Mouse (Mus musculus): ENCODE measurements at regions not wholly inside any gene's neighbourhood (a gene's known extent, or its start where the extent isn't known, plus 50 kb on each side); places are given as distances from the start of the nearest gene placed in this dataset.
A peak's percentile ranks its signal among the peaks of the same experiment; 100 is the strongest.
"Not testable (repeated sequence)": the region's sequence is repeated elsewhere in the genome, so short reads cannot be mapped to it uniquely, and the experiment has no call there.

DNA sequence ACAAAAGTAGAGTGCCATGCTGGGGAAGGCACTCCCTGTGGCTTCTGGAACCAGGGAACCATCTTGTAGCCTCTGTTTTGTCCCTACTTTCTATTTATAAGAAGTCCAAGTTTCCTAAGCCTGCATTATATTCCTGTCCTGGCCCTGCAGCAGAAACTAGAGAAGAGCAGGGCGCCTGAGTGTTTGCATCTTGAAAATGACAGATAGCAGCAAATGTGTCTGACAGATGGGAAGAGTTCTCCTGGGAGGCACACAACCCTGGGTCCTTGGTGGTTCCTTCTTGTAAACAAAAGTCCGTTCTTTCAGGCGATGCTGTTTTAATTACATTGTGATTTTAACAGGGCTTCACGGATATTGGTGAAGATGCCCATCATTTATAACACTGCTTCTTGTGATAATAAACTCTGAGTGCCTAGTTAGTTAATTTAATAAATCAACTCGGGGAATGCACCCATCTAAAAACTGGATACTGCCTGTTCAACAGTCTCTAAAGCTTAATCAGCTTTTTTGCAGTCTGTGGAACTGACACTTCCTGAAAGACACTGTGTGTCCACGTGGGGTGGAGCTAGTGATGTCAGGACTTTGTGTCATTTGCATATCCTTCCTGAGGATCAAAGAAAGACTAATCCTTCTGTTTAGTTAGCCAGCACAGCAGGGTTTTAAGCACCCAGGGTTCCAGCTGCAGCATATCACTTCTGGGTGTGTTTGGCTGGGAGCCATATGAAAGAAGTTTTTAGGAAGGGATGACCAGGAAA, 188.3 kb upstream of the Ccdc54 start:
- DNase-seq (ENCODE audit: low spot score in 2 of 2): no peak

DNA sequence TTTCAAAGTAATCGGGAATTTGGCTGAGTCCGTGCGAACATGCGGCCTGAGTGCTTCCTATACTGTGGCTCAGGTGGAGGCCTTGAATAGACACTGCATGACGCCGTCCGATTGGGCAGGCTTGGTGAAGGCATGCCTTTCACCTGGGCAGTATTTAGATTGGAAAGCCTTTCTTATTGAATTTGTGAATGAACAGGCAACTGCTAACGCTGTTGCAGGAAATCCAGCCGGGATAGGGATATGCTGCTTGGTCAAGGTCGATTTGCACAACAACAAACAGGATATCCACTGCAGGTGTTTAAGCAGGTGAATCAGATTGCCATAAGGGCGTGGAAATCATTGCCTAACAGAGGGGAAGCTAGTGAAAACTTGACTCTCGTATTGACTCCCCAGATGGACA, 183.7 kb upstream of the Ccdc54 start:
- DNase-seq (ENCODE audit: low spot score in 2 of 2): not testable (repeated sequence)

DNA sequence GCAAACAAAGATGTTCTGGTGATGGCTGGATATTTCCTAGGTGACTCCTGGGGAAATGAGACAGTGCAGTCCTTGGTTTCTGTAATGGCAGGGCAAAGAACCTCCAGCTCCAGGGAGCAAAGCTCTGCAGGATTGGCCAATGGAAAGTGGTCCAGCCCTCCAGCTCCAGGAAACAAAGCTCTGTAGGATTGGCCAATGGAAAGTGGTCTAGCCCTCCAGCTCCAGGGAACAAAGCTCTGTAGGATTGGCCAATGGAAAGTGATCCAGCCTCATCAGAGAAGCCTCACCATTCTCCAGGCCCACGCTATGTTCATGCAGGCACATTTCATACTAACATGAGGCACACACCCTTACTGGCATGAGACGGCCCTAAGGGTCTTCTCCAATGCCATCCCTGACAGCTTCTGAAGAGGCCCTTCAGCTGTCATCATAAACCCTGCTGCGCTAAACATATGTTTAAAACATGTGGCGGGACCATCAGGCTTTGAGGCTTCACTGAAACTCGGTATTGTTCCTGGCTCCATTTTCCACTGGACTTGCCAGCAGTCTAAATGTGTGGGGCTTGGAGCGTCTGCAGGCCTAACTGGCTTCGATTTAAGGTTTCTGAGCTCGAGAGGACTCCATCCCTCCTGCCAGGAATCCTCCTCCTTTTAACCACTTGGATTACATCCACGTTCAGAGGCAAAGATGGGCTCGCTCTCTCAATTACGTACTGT, 175.3 kb upstream of the Ccdc54 start:
- DNase-seq (ENCODE audit: low spot score in 2 of 2): no peak

DNA sequence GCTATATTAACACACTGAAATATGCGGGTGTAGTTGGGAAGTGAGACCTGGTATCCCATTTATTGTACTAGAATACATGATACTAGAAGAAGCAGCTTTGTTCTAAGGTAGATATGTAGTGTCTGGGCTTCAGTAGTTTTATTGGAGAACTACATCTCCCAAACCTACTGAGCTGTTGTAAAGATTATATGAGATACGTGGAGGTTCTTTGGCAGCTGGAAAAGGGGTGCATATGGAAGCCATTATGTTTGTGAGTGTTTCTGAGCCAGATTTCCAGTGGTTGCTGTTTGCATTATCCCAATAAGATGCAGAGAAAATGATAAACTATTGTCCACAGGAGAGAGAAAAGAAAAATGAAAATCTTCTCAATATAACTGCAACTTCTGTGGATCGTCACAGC, 171.1 kb upstream of the Ccdc54 start:
- DNase-seq (ENCODE audit: low spot score in 2 of 2): no peak

DNA sequence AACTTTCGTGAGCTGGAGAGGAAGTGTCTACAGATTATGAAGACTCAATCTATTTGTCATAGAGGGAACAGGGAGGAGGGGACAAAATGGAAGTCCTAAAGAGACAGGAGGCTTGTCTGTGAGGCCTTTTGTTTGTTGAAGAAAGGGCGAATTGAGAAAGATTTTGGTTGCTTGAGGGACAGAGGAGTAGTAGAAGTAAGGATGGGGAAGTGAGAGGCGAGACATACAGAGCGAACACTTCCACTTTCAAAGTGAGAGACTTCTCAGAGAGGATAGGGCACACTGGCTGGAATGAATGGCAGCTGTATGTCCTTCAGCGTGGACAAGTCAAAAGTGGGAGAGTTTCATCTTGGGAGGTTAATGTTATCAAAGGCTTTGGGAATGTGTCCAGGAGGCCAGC, 169.0 kb upstream of the Ccdc54 start:
- DNase-seq (ENCODE audit: low spot score in 2 of 2): no peak

DNA sequence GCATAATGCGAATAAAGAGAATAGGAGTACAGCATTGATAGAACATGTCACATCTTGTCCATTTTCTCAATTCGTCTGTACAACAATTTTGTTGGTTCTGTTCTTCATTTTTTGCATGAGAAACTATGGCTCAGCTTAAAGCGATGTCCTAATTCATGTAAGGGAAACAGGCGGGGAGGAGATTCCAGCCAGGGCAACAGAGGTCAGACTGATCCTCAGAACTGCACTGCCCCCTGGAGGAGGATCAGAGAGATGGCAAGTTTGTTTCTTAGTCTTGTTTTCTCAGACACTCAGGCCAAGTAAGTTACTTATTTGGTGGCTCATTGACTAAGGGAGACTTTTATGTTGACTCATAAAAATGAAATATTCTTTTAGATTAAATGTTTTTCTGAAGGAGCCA, 165.7 kb upstream of the Ccdc54 start:
- peak in 1 of 2 experiments; percentile 56 for DNase-seq (ENCODE audit: low spot score in 2 of 2)

DNA sequence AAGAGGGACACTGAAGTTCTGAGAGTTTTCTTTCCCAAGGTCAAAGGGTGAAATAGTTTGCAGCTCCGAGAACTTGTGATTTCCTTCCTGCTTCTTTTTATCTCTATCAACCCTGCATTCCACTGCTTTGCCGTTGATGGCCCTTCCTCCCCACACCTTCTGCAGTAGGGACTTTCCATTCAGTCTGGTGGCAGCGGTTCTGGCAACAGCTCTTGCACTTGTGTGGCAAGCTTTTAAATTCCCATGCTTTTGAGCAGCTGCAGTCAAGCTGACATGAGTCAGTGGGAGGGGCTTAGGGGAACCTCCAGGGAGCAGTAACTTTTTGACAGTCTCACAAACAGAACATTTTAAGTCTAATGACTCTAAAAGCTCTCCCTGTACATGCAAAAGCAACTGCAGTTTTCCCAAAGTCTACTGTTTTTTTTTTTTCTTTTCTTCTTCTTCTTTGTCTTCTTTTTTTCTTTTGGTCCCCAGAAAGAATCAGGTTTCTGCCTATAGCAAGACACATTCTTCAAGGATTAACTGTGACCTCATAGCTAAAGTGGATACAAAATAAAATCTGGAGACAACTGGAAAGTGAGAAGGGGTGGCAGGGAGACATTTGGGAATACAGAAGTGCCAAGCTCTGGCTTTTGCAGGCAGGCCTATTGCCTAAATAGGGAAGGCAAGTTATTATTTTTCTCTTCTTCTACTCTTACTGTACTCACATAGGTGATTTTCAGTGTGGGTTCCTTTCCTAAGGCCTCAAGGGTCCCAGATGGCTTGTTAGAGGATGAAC, 162.8 kb upstream of the Ccdc54 start:
- no peak for DNase-seq (ENCODE audit: low spot score in 2 of 2)

DNA sequence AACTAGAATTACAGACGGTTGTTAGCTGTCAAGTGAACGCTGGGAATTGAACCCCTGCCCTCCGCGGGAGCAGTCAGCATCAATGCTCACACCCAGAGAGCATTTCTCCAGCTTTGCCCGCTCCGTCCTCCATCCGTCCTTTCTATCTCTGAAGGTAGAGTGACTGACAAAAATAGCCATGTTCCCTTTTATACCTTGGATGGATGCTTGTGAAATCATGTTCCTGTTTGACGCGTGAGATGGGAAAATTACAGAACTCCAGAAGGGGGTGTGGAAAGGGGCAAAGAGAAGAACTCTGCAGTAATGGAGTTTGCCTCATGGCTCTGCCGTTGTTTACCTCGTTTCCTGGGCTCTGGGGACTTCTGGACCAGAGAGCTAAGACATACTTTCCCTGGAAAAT, 162.1 kb upstream of the Ccdc54 start:
- DNase-seq (ENCODE audit: low spot score in 2 of 2): no peak

DNA sequence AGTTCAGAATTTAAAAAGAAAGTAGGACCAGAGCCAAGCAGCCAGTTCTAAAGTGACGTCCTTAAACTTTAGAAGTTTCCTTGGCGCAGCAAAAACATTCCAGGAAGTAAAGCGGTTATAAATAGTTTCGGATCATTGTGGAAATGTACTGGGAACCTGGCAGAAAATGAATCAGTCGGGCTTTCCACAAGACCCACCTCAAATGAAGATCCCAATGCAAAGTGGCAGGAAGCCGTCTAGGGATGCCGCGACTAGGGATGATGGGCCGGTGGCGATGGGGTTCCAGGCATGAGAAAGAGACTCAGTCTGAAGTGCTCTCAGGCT, 161.3 kb upstream of the Ccdc54 start:
- DNase-seq (ENCODE audit: low spot score in 2 of 2): no peak

DNA sequence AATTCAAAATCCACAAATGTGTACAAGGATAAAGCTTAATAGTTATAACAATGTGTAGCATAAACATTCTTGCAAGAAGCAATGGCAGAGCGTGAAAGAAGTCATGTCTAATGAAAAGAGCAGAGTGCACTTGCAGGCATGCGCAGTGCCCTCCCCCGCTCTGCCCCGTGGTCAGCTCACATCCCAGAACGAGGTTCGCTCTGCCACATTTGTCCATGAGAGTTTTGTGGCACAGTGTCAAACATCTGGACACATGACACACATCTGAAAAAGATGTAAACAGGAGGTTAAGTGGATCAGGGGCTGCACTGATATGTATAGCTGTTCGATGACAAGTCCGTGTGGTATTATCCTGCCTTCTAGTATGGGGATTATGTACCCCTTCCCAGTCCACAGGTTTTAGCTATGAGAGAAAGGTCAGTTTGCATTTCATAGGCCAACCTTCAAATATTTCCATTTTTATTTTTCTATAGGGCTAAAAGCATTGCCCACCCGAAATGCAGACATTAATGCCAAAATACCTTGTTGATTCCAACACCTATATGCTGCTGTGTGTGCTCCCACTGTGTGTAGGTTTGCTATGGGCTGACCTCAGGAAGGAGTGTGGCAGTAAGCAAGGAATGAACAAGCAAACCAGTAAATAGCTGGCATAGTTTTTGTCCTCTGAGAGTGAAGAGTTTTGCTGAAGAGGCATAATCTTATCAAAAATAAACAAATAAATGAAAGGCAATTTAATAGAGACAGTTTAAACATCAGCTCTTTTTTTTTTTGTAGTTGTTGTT, 160.7 kb upstream of the Ccdc54 start:
- no peak for DNase-seq (ENCODE audit: low spot score in 2 of 2)

DNA sequence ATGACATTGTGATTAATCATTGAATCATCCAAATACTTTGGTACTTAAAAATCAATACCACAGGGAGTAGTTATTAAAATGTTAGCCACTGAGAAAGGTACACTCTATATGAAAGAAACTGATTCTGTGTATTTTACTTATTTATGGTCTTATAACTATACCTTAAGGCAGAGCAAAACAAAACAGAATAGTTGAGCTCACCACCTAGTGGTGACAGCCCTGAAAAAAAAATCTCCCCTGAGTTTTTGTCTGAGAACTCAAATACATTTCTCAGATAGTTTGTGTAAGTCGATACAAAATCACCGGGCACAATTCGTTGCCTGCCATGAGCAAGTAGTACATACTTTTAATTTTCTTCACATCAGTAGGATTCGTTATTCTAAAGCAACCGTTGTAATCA, 156.7 kb upstream of the Ccdc54 start:
- no peak for DNase-seq (ENCODE audit: low spot score in 2 of 2)

DNA sequence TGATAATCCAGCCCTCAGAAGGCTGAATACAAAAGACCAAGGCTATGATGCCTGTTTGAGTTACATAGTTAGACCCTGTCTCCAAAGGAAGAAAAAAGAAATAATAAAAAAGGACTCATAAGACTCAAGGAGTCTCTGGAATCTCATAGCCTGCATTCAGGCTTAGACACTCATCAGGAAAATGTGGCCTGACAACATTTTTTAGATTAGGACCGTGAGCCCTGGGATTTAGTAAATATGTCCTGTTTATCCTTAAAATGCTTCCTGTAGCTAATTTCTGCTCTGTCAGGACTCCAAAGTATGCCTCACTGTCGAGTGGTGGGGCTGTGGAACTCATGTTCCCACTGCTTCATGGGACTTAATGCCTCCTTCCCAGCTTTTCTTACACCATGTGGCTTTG, 154.8 kb upstream of the Ccdc54 start:
- no peak for DNase-seq (ENCODE audit: low spot score in 2 of 2)

DNA sequence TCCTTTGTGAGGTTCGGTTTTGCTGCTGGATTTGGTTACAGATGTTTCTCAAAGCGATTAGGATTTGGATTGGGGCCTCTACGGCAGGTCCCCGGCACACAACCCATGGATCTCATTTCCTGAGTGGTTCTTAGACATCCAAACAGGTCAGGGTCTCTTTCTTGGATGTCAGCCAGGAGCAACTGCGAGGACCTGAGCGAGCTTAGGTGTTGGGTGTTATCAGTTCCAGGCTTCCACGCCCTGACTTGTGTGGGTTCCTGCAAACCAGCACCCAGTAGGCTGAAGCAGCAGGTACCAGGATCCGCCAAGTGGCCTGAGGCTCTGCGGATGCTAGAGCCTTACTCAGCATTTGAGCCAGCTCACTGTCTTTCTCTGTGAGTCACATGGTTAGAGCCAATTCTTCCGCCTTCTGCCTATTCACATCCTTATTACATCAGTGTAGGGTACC, 146.5 kb upstream of the Ccdc54 start:
- peak; percentile 15 to 19 for DNase-seq (ENCODE audit: low spot score in 2 of 2)

DNA sequence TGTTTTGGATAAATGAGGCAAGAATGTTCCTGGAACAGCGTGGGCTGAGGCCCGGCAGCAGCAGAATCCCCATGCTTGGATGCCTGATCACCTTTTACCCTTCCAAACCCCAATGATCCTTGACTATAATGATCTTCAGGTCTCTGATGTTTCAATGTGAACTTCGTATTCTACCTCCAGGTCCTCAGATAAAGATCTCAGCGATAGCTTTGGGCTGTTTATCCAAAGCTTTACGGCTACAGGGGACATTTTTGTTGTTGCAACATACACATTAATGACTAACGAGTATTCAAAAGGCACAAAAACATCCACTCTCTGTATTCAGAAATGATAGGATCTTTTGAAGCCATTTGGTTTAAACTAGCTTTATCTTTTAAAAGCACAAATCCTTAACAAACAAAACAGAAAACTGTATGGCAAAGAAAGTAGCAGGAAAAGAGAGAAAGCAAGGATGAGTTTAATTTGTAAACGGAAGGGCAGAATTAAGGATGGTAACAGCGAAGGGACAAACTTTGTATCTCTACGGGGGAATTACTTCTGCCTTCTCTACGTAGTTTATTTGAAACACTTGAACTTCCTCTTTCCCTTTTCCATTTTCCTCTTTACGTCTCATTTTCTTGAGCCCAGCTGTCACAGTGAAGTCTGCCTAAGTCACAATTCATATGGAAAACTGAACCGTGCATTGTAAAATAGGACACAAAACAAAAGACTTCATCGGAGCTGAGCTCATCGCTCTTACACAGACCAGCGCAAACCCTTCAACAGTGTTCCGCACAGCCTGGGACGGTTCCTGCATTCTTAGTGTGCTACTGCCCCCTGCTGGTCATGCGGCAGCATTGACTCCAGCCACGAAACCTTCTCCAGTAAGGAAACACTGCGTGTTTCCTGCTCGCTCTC, 145.4 kb upstream of the Ccdc54 start:
- DNase-seq (ENCODE audit: low spot score in 2 of 2): peak; percentile 71 to 86

DNA sequence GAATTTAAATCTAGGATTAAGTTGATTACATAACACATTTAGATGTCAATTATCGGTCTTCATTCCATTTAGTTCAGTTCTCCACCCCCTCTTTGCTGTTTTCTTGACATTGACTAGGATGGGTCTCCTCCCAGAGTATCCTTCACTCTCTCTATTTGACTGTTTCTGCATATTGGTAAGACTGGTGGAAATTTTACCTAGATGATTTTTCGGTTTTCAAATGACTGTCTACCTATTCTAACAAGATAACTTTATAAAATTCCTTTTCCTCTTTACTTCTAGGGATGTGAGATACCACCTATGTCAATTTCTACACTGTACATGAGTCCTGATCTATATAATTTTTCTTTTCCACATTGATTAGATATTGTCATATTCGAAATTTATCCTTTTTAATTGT, 142.4 kb upstream of the Ccdc54 start:
- DNase-seq (ENCODE audit: low spot score in 2 of 2): no peak

DNA sequence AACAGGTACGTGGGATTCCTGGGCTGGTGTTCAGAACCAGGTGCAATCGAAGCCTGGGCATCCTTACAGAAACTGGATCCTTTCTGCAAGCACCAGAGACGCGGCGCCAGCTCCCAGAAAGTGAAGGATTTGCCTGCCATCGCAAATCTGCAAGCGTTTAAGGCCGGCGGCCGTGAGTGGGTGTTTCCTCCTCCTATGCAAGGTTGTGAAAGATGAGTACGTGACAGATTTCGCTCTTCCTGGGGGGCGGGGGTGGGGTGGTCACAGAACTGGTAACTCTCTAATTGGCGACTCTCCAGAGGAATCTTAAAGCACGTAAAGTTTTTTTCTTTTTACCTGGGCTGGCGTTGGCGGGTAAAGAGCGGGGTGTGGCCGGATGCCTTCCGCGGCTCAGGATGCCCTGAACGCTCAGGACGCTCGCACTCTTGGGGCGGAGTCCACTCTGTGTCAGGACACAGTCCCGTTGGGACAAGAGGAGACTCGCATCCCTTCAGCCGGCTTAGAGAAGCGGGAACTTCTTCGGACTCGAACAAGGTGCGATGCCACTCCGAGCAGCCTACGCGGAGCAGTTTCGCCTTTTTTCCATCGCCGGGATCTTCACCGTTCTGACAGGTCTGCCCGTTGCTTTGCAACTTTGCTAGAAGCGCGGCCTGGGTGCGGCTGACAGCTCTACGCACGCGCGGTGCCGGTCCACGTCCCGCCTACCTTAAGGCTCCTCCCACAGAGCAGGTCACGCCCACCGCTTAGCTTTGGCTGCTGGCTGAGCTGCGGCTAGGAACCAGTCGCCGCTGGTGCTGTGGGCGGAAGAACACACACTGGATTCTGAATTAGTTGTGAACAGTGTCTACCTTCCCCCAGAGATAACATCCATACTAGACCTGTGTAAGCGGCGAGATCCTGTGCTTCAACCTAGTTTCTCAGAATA, 141.4 kb upstream of the Ccdc54 start:
- peak; percentile 72 to 89 for DNase-seq (ENCODE audit: low spot score in 2 of 2)

DNA sequence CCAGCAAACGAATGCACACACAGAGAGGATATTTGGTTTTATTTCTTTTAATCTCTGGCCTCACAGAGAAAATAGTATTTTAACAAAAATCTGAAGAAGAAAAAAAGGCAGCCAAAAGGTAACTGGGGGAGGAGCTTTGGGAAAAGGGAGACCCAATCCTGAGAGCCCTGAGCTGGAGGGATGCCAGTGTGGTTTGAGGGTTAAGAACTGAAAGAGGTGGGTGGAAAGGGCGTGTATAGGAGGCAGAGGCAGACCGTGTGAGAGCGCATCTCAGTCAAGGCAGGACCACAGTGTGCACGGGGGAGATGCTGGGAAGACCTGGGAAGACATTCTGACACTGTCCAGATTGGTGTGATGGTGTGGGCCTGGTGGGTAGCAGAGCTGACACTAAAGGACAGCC, 138.4 kb upstream of the Ccdc54 start:
- no peak for DNase-seq (ENCODE audit: low spot score in 2 of 2)

DNA sequence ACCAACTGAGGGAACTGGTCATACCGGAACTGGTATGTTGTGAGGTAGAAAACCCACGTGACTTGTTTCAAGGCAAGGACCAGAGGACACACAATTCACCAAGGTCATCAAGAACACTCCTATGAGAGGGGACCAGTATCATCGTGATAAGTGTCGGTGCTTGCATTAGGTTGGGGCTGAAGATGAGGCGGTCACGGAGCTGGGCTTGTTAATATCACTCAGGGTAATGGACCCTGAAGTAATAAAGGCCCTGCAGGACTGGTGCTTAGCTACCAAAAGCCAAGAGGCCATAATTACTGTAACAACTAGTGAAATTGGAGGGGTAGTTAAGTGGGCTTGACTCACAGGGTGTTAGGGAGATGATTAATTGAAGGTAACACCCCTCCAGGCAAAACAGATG, 132.2 kb upstream of the Ccdc54 start:
- no peak for DNase-seq (ENCODE audit: low spot score in 2 of 2)

DNA sequence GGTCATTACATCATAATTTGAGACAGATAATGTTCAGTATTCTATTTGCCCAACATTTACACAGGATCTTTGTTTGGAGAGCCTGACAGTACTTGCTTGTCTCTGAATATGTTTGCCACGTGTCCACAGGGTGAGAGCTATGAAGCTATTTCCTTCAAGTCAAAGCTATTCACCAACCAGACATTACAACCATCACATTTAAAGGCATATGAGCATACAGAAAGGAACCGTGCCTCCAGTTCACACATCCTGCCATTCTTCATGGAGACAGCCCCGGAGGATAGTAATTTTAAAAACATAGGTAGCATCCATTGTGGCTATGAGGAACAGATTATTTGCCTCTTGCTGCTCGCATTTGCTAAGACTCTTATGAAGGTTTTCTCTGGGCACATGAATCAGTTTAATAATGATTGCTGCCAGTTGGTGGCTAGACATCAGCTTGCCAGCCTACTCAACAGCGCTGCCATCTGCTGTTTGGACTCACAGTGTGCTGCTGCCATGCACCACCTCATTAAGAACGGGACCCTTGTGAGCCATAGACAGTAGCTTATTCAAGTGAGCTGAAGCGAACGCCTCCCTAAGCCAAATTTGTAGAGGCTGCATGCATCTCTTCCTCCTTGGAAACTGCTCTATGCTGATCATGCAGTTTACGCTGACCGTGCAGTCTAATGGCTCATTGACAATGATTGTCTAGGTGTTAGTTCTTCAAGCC, 126.5 kb upstream of the Ccdc54 start:
- DNase-seq (ENCODE audit: low spot score in 2 of 2): peak in 1 of 2 experiments; percentile 20

Data from spleen, postnatal 10 days (tissue).